Mouse (Mus musculus) cerebellum, adult (tissue): Measurements from ENCODE around the gene Lhb.

ENCODE experiments used
- ATAC-seq: cut with Nextera tagmentation; 2 replicates; pipeline ENCODE4 v1.9.2; 2017; ENCODE audit warnings: mild to moderate bottlenecking, moderate library complexity, mixed read lengths; ENCODE audit not compliant: insufficient number of reproducible peaks, low FRiP score, low TSS enrichment

Lhb gene

DNA sequence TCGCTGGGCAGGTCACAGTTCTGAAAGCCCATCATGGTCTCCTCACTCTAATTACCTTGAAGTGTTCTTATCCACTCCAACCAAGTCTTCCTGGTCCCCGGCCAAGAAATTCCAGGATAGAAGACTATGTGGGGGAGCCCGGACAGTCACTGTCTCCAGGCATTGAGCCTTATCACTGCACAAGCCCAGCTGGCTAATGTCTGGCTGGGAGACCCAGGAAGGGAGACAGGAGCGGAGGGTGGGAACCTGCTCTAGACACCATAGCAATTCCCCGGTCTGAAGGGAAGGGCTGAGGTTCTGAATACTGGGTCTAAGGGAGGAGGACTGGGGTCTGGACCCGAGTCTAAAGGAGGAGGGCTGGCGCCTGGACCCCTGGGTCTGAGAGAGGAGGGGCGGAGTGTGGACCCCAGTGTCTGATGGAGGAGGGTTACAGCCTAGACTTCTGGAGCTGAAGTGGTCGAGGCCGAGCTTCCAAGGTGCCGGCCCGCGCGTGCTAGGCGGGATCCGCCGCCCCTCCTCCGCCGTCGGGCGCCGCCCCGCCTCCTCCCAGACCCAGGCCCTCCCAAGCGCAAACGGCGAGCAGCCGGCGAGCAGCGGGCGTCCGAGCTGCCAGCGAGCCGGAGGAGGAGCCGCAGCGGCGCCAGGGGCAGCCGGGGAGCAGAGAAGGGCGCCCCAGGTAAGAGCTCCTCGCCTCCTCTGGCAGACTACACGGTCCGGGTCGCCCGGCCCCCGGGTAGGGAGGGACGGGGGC lies 7.3 kb upstream of the Lhb start, which contains the start of gene Ntf5:
Gene Ntf5, plus strand, starts transcription at position 583 of the 751 bp plus-strand sequence.
- no peak for ATAC-seq

DNA sequence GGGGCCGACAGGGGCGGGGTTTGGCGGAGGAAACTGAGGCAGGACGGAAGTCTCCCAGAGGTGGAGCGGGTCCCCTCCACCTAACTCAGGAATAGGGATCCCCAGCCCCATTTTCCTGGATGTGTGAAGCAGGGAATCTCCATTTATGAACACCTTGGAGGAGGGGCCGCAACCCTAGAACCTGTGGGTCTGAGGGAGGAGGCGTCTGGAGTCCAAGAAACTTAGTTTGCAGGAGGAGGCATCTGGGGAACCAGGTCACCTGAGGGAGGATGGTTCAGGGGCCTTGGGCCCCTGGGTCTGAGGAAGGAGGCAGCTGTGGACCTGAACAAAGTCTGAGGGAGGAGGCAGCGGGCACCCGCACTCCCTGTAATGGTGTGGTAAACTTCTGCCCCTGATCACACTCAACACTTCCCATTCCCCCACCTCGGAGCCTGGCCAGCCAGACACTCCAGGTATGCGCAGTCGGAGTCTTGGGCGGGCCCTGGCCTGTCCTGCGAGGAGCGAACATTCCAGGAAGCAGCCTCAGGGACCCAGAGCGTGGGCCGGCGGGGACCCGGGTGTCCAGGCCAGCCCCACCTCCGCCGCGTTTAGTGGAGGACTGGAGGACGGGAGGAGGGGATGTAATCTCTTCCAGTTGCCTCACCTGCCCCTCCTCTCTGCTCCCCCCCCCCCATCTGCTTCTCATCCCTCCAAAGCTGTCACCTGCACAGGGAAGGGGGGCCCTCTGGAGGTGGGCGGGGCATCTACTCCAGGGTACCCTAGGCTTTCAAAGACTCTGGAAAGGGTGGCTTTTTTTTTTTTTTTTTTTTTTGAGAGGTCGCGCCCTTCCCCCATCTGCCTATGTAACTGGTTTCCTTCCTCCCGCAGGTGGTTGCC lies 6.5 kb upstream of the Lhb start:
- no peak for ATAC-seq

- no peak for ATAC-seq
These were observed 5.8 kb upstream of the Lhb start for GRCm38 (mm10) chr7:45414740-45415224.

DNA sequence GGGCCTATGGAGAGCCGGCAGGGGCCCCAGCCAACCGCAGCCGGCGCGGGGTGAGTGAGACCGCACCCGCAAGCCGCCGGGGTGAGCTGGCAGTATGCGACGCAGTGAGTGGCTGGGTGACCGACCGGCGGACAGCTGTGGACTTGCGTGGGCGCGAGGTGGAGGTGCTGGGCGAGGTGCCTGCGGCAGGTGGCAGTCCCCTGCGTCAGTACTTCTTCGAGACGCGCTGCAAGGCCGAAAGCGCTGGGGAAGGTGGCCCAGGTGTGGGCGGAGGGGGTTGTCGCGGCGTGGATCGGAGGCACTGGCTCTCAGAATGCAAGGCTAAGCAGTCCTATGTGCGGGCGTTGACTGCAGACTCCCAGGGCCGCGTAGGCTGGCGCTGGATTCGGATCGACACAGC lies 5.0 kb upstream of the Lhb start:
- ATAC-seq = no peak

GRCm38 (mm10) chr7:45417962-45418492 lies 2.6 kb upstream of the Lhb start:
- ATAC-seq = no peak

- ATAC-seq = no peak
These were observed 583 bp upstream of the Lhb start for GRCm38 (mm10) chr7:45419859-45420614.

- ATAC-seq = no peak
These were observed 574 bp downstream of the Lhb start for GRCm38 (mm10) chr7:45421194-45421593.

DNA sequence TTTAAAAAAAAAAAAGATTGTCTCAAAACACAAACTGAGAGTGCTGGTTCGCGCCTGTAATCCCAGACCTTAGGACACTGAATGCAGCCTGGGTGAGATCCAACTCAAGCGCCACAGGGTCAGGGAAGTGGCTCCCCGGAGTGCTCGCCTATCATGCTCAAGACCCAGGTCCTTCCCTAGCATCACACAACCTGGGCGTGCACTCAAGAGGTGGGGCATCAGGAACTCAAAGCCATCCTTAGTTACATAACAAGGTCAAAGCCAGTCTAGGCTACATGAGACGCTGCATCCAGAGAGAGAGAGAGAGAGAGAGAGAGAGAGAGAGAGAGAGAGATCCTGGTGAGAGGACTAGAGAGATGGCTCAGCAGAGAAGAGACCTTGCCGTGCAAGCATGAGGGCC lies 5.9 kb downstream of the Lhb start:
- ATAC-seq = no peak

GRCm38 (mm10) chr7:45433835-45434202 lies 13.2 kb downstream of the Lhb start:
- no peak for ATAC-seq

DNA sequence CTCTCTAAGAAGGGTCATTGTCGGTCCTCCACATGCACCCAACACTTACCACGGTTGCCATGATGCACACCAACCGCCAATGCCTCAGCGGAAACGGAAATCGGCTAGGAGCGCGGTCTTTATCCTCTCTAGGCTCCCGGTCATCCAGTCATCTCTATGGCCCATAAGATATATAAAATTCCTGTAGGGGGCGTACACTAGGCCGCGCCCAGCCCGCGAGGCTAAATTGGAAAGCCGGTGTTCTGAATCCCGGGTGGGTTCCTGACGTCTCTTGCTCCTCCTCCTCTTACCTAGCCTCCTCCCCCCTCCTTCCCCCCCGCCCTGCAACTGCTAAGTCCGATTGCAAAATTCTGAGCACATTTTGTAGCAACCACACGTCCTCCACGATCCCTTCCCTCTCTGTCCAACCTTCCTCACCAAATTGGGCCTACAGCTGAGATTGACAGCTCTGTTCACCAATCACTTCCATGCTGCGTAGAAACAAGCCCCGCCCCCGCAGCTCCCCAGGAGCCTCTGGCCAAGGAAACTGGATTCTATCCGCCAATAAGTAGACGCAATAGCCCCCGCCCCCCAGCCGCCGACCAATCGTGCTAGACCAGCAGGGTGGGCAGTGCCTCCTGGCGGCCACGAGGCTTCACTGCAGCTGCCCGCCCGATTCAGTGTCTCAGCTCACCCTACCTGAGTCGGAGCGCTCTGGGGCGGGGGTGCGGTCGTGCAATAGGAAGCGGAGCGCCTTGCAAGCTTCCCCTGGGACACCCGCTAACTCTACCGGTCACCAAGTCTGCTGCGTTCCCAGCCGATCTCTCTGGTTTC lies 13.8 kb downstream of the Lhb start, which contains the start of gene Gys1:
Gene Gys1, plus strand, starts transcription at position 642 of the 813 bp plus-strand sequence.
- ATAC-seq = peak; percentile 85

- peak; percentile 1; the same call in 1 of the 2 replicates for ATAC-seq
These were observed 14.4 kb downstream of the Lhb start for GRCm38 (mm10) chr7:45435038-45435437.

- ATAC-seq = no peak
These were observed 15.8 kb downstream of the Lhb start for GRCm38 (mm10) chr7:45436444-45436843.

DNA sequence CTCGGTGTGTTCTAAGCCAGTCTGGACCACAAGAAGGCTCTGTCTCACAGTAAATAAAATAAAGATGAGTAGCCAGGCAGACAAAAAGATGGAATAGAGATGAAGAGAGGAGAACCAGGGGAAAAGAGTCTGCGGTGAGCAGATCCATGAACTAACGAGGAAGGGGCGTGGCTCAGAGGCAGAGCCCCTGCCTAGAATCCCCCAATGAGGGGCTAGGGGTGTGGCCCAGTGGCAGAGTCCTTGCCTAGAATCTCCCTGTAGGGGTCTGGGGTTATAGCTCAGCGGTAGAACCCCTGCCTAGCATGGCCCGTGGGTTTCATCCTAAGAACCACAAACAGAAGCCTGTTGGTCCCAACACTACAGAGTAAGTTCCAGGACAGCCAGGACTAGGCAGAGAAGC lies 16.4 kb downstream of the Lhb start:
- no peak for ATAC-seq

DNA sequence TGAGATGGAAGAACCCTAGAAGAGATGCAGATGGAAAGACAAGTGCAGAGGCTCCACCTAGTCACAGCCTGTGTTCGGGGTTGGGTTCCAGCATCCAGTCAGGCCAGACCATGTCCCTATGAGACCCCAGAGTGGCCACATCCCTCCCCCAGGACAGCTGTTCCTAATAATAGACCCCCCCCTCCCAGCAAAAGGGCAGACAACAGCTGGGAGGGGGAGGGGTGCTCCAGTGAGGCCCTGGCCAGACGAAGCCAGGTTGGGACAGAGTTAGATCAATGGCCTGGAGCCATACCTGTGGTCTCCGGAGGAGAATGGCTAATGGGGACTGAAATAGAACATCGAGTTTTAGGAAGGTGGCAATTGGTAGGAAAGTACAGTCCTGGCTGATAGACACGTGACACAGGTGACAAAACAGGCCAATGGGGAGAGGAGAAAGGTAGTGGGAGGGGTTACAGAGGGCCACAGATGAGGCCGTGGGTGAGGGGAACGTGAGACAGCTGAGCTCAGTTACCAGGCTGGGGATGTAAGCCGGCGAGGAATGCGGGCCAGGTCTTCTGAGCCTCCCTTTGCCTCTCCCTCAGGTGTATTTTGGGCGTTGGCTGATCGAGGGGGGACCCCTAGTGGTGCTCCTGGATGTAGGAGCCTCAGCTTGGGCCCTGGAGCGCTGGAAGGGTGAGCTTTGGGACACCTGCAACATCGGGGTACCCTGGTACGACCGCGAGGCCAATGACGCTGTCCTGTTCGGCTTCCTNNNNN lies 17.1 kb downstream of the Lhb start, which contains the start of gene Ruvbl2:
Gene Ruvbl2, minus strand, starts transcription at position 576 of the 756 bp plus-strand sequence.
- ATAC-seq = no peak

GRCm38 (mm10) chr7:45443526-45444420 lies 23.2 kb downstream of the Lhb start:
- ATAC-seq = no peak

DNA sequence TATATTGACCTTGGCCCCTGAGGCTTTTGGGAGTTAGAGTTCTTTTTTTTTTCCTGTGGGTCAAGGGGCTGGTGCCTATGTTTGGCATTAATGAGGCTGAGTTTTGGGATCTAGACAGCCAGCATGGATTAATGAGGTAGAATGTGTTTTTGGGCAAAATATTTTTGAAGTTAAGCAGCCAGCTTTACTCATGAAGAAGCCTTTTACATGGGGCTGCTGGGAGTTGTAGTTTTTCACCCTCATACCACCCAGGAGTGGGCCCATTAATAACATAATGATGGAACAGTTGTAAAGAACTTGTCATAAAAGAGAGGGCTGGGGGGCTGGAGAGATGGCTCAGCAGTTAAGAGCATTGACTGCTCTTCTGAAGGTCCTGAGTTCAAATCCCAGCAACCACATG lies 26.0 kb downstream of the Lhb start:
- no peak for ATAC-seq

DNA sequence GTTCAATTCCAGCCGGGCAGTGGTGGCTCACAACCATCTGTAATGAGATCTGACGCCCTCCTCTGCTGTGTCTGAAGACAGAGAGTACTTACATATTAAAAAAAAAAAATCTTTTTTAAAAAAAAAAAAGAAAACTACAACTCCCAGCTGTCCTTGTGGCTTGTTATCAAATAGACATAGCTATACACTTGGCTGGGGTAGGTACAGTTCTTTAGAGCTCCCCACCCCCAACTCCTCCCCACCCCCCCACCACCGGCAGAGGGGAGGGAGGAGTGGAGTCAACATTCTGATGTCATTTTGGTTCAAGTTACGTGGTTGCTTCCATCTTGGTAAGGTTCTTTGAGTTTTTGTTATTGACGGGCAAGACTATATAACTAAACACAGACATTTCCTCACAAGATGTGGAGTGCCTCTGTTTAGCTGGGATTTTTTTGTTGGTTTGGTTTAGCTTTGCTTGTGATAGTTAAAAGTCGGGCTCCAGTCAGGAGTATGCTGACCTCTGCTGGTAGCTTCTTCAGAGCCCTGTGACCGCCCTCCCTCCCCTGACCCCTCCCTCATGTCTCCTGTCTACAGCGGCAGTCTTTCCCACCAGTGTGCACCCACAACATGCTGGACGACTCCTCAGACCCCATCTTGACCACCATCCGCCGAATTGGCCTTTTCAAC lies 26.8 kb downstream of the Lhb start:
- ATAC-seq = no peak
